8 mouse cellular contexts compared by ENCODE assay signal in the genomic region with DNA sequence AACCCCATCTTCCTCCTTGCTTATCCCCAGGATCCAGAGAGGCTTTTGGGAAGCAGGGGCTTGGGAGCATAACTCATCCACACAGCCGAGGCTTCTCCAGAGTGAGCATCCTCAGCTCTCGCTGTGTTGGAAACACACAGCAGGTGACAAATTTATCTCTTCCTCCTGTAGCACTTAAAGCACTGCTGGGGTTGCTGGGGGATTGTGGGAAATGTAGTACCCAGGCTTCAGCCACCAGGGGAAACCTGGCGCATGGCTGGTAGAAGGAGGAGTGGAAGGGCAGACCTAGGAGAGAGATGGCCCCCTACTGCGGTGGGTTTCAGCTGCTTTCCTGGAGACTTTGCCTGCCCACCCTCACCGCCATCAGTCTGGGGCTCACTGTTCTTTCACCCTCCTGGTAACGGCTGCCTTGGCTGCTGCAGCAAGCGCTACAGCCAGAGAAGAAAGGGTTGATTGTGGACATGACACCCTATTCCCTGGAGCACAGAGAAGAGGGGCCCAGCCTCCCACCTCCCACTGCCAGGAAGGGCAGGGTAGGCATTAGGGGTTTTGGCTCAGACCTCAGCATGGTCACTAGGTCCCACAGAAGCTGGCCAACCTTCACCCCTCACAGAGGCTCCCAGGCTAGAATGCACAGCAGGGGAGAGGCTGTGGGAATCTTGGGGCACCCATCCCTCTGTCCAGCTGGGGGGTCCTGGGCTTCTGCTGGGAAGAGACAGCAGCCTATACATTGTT. TPM values are rescaled to one million over a fixed set of nuclear protein-coding genes. Genes with fewer than 3 reads are reported as not detected.
DNase-seq lines count a peak whose midpoint lies in the region; ATAC-seq and TF ChIP-seq lines count a peak whose summit lies in the region.

No protein-coding gene starts in this region.

- peak overlapping the region; percentile 48 for H3K4me2 ChIP-seq in neural tube, embryonic 15.5 days
- no peak overlapping the region for H3K4me2 ChIP-seq in intestine, embryonic 16.5 days (ENCODE audit: low read depth, low read length)

- H3K27ac ChIP-seq in left cerebral cortex, adult 2 months = peak overlapping the region; percentile 55
- H3K27ac ChIP-seq in neural tube, embryonic 15.5 days (replicated peaks) = 0 out of 2 replicates have a peak overlapping the region, but pooled peaks have one; percentile 37
- H3K27ac ChIP-seq in intestine, embryonic 16.5 days (ENCODE audit: low read length) = no peak overlapping the region

- peaks cover 23% of the 10 kb centered on the region for H3K4me1 ChIP-seq in neural tube, embryonic 15.5 days
- H3K4me1 ChIP-seq in intestine, embryonic 16.5 days (ENCODE audit: control insufficient read depth, insufficient read depth, low read length) = peaks cover 25% of the 10 kb centered on the region

- peak; percentile 64 for TF ChIP-seq CTCF in left cerebral cortex, adult 2 months (IDR thresholded peaks at IDR 0.05)

- peak; percentile 57 to 64 for DNase-seq in left cerebral cortex, adult 2 months (ENCODE audit: extremely low spot score in 1 of 2, low spot score in 2 of 2)
- no peak for DNase-seq in left cerebral cortex, postnatal 4 days
- DNase-seq in embryo, embryonic 11.5 days (ENCODE audit: low read depth, low spot score) = peak; percentile 16
- DNase-seq in induced T-regulatory cell, adult 2 months (ENCODE audit: low read depth) = peak; percentile 27
- DNase-seq in urinary bladder, adult 2 months (ENCODE audit: low spot score) = no peak
- no peak for DNase-seq in gastrocnemius, postnatal 4 days (ENCODE audit: low spot score in 2 of 2)

- H3K4me3 ChIP-seq in left cerebral cortex, adult 2 months = no peak overlapping the region
- H3K4me3 ChIP-seq in neural tube, embryonic 15.5 days (replicated peaks) = no peak overlapping the region
- H3K4me3 ChIP-seq in intestine, embryonic 16.5 days (ENCODE audit: low read length) = no peak overlapping the region

- H3K9ac ChIP-seq in neural tube, embryonic 15.5 days (replicated peaks) = no peak overlapping the region
- H3K9ac ChIP-seq in intestine, embryonic 16.5 days (ENCODE audit: low read depth, low read length) = no peak overlapping the region

- no peaks in the 10 kb centered on the region for H3K27me3 ChIP-seq in neural tube, embryonic 15.5 days (replicated peaks)
- H3K27me3 ChIP-seq in intestine, embryonic 16.5 days (replicated peaks; ENCODE audit: control insufficient read depth, insufficient read depth, low read length) = no peaks in the 10 kb centered on the region

- WGBS in neural tube, embryonic 15.5 days = 21% methylated on average over 7 of the region's 7 CpGs
- 31% methylated on average over 7 of the region's 7 CpGs for WGBS in intestine, embryonic 16.5 days

- peak; percentile 79 for ATAC-seq in neural tube, embryonic 15.5 days (ENCODE audit: low FRiP score)
- ATAC-seq in intestine, embryonic 16.5 days = no peak

- no peaks in the 10 kb centered on the region for H3K9me3 ChIP-seq in neural tube, embryonic 15.5 days (replicated peaks)
- H3K9me3 ChIP-seq in intestine, embryonic 16.5 days (ENCODE audit: control insufficient read depth, low read length) = no peaks in the 10 kb centered on the region

- intact Hi-C loops in left cerebral cortex, adult 2 months (cut with DNase I) = no loop called here
- intact Hi-C loops in left cerebral cortex, postnatal 4 days (cut with DNase I) = no loop called here

- no peaks in the 10 kb centered on the region for H3K36me3 ChIP-seq in neural tube, embryonic 15.5 days
- no peaks in the 10 kb centered on the region for H3K36me3 ChIP-seq in intestine, embryonic 16.5 days (ENCODE audit: control insufficient read depth, insufficient read depth, low read length)

RNA-seq across cellular contexts. Expression of gene Prelp, which starts 3.1 kb away (rescaled TPM):
- 10 to 100 TPM; 10.8 to 11.6 TPM for total RNA-seq in left cerebral cortex, adult 2 months (2021)
- total RNA-seq in left cerebral cortex, postnatal 4 days (2021) = 1 to 10 TPM; 1.9 to 2.6 TPM
- 10.6 and 11.4 TPM in 2 replicates for polyA plus RNA-seq in neural tube, embryonic 15.5 days (2015; fragmentation: Nextera tagmentation; extraction: Ambion mirVana)
- 89.1 and 164 TPM in 2 replicates for polyA plus RNA-seq in urinary bladder, adult 2 months (2012; rRNA removed)
- polyA plus RNA-seq in intestine, embryonic 16.5 days (2015; fragmentation: Nextera tagmentation; extraction: Ambion mirVana) = 2.7 and 2.9 TPM in 2 replicates
- 10 to 100 TPM; 25.2 to 27.4 TPM for total RNA-seq in gastrocnemius, postnatal 4 days (2021)

RNA-seq across cellular contexts. Expression of gene Optc, which starts 16.5 kb away (rescaled TPM):
- total RNA-seq in left cerebral cortex, adult 2 months (2021) = 1 to 10 TPM in 1 of 2 experiments, under 1 TPM in 1; 0.81 to 1.2 TPM
- 1 to 10 TPM; 2.3 to 2.7 TPM for total RNA-seq in left cerebral cortex, postnatal 4 days (2021)
- 2.0 and 2.8 TPM in 2 replicates for polyA plus RNA-seq in neural tube, embryonic 15.5 days (2015; fragmentation: Nextera tagmentation; extraction: Ambion mirVana)
- polyA plus RNA-seq in urinary bladder, adult 2 months (2012; rRNA removed) = 133 and 156 TPM in 2 replicates
- 1.1 and 1.3 TPM in 2 replicates for polyA plus RNA-seq in intestine, embryonic 16.5 days (2015; fragmentation: Nextera tagmentation; extraction: Ambion mirVana)
- total RNA-seq in gastrocnemius, postnatal 4 days (2021) = under 1 TPM; 0.22 to 0.49 TPM

Comparison
In these comparisons a context has a peak if more than half of its experiments do, and no peak if none do; other contexts are left out.
1. DNase-seq: peak in left cerebral cortex, adult 2 months (2 of 2), embryo, embryonic 11.5 days (single experiment) and induced T-regulatory cell, adult 2 months (single experiment); none in left cerebral cortex, postnatal 4 days (single experiment), urinary bladder, adult 2 months (single experiment) and gastrocnemius, postnatal 4 days (0 of 2).